Mouse (Mus musculus) limb, embryonic 12.5 days (tissue): ENCODE results near the gene Stradb. TPM values are rescaled to one million over a fixed set of nuclear protein-coding genes. Genes with fewer than 3 reads are reported as not detected.
A peak's percentile ranks its signal among the peaks of the same experiment; 100 is the strongest.

Experiments
- ATAC-seq: fragments of 200-750 bp; cut with Nextera tagmentation; 2 replicates; pipeline ENCODE4 v1.8.0; 2017; ENCODE audit warnings: low read depth, moderate TSS enrichment; ENCODE audit not compliant: insufficient number of reproducible peaks, insufficient read depth, low FRiP score, low TSS enrichment
- H3K27ac ChIP-seq: fragments of 300-500 bp; sonication (generic); 2 replicates; pipeline ENCODE4 v1.5.1; 2016; ENCODE audit warnings: mild to moderate bottlenecking, moderate library complexity
- H3K27me3 ChIP-seq: fragments of 300-500 bp; sonication (generic); 2 replicates; pipeline ENCODE4 v1.6.1; 2016; ENCODE audit warnings: mild to moderate bottlenecking, moderate library complexity
- H3K36me3 ChIP-seq: fragments of 300-500 bp; sonication (generic); 2 replicates; pipeline ENCODE4 v1.6.1; 2016; ENCODE audit warnings: mild to moderate bottlenecking, moderate library complexity
- H3K4me1 ChIP-seq: fragments of 300-500 bp; sonication (generic); replicated peaks from 2 replicates; pipeline ENCODE4 v1.6.1; 2016
- H3K4me2 ChIP-seq: fragments of 300-500 bp; sonication (generic); 2 replicates; pipeline ENCODE4 v1.6.1; 2016; ENCODE audit warnings: mild to moderate bottlenecking, moderate library complexity
- H3K4me3 ChIP-seq: fragments of 300-500 bp; sonication (generic); replicated peaks from 2 replicates; pipeline ENCODE4 v1.5.1; 2016; ENCODE audit warnings: mild to moderate bottlenecking
- H3K9ac ChIP-seq: fragments of 300-500 bp; sonication (generic); replicated peaks from 2 replicates; pipeline ENCODE4 v1.6.1; 2016; ENCODE audit warnings: mild to moderate bottlenecking, moderate library complexity
- H3K9me3 ChIP-seq: fragments of 300-500 bp; sonication (generic); 2 replicates; pipeline ENCODE4 v1.6.1; 2016; ENCODE audit warnings: mild to moderate bottlenecking, moderate library complexity
- WGBS: fragments of 180-500 bp; shearing (Covaris S2); methylation state at CpG from one replicate; pipeline ENCODE4 v1.1.7; 2016; 5-methylcytosine and 5-hydroxymethylcytosine counted together
- polyA plus RNA-seq: library from polyadenylated mRNA; unstranded; fragments of >200 nt; fragmentation: Nextera tagmentation; extraction: Ambion mirVana; gene quantifications from 2 replicates; pipeline ENCODE4 v1.2.1, GENCODE M21; 2016

The Stradb gene
- 23.5 and 24.5 TPM in 2 replicates for polyA plus RNA-seq

- Histone ChIP-seq H3K9me3 (no peaks in the 10 kb centered on the region), H3K27me3 (no peaks in the 10 kb centered on the region), H3K4me1 (peaks cover 19% of the 10 kb centered on the region), H3K36me3 (no peaks in the 10 kb centered on the region; the same call in 1 of the 2 replicates), H3K4me2 (peak within 1 kb of the TSS; percentile 90), H3K27ac (peak within 1 kb of the TSS; percentile 76), H3K4me3 (peak within 1 kb of the TSS; percentile 80), H3K9ac (peak within 1 kb of the TSS; percentile 86)
- ATAC-seq: peak; percentile 95
- WGBS: under 1% methylated on average over 69 of the region's 69 CpGs
Observed at GRCm38 (mm10) chr1:58973366-58974221, at the start of gene Stradb, which contains the start of gene Trak2. TSS of gene Stradb (plus strand) at chr1:58973522. TSS of gene Trak2 (minus strand) at chr1:58973430.

- H3K27ac ChIP-seq: no peak overlapping the region
- H3K27me3 ChIP-seq: no peaks in the 10 kb centered on the region
- H3K4me3 ChIP-seq: no peak overlapping the region
- WGBS: 90% methylated on average over 5 of the region's 5 CpGs
- H3K36me3 ChIP-seq: peaks cover 20% of the 10 kb centered on the region
- ATAC-seq: no peak
- H3K9ac ChIP-seq: no peak overlapping the region
- no peaks in the 10 kb centered on the region; the same call in 1 of the 2 replicates for H3K9me3 ChIP-seq
- no peaks in the 10 kb centered on the region for H3K4me1 ChIP-seq
- no peak overlapping the region for H3K4me2 ChIP-seq
Observed at GRCm38 (mm10) chr1:58926664-58927063, 46.7 kb upstream of the Stradb start.

DNA sequence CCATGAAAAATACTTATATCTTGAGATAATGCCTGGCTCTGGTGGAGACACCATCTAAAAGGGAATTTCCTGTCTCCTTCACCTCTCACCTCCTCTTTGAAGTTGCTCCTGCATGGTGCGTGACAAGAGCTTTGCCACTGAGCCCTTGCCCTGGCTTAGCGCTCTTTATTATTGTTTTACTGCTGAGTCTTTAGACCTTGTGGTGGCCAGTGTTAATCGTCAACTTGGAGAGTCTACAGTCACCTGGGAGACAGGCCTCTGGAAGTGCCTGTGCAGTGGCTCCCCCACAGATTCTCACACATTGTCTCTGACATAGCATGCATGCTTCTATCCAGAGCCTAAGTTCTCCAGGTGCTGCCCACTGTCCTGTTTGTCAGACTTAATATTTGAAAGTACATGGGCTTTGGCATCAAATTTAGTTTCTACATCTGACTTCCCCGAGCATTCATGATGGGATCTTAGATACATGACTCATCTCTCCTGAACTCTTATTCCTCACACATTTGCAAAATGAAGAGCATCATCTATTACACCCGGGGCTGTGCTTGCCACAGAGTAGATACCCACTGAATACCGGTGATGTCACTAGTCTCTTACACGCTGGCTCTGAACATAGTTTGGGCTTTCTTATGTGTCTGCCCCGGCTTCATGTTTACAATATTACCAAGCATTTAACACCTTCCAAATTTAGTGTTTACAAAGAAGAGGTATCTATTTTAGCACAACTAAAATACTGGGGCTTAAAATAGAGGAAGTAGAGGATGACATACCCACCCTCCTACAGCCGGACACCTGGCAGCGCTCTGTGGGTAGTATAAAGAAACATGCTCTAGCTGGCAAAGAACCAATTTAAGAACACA, 36.3 kb upstream of the Stradb start:
- ATAC-seq: no peak
- Histone ChIP-seq H3K4me3 (no peak overlapping the region), H3K4me1 (no peaks in the 10 kb centered on the region), H3K9ac (no peak overlapping the region), H3K4me2 (no peak overlapping the region), H3K9me3 (peaks cover 7% of the 10 kb centered on the region; the same call in 1 of the 2 replicates), H3K36me3 (peaks cover 9% of the 10 kb centered on the region), H3K27me3 (no peaks in the 10 kb centered on the region), H3K27ac (no peak overlapping the region)
- 86% methylated on average over 10 of the region's 10 CpGs for WGBS

GRCm38 (mm10) chr1:58937606-58938099, 35.7 kb upstream of the Stradb start:
- Histone ChIP-seq H3K4me2 (no peak overlapping the region), H3K27ac (no peak overlapping the region), H3K4me3 (no peak overlapping the region), H3K36me3 (peaks cover 9% of the 10 kb centered on the region), H3K27me3 (no peaks in the 10 kb centered on the region), H3K9me3 (peaks cover 7% of the 10 kb centered on the region; the same call in 1 of the 2 replicates), H3K4me1 (no peaks in the 10 kb centered on the region), H3K9ac (no peak overlapping the region)
- WGBS: 94% methylated on average over 9 of the region's 9 CpGs
- no peak for ATAC-seq

GRCm38 (mm10) chr1:58945523-58945922, 27.8 kb upstream of the Stradb start:
- 96% methylated on average over 2 of the region's 2 CpGs for WGBS
- H3K4me2 ChIP-seq: no peak overlapping the region
- no peaks in the 10 kb centered on the region for H3K27me3 ChIP-seq
- H3K36me3 ChIP-seq: peaks cover 20% of the 10 kb centered on the region
- no peak overlapping the region for H3K27ac ChIP-seq
- H3K9me3 ChIP-seq: no peaks in the 10 kb centered on the region
- no peak overlapping the region for H3K9ac ChIP-seq
- peaks cover under 1% of the 10 kb centered on the region; the same call in 1 of the 2 replicates for H3K4me1 ChIP-seq
- no peak for ATAC-seq
- no peak overlapping the region for H3K4me3 ChIP-seq

DNA sequence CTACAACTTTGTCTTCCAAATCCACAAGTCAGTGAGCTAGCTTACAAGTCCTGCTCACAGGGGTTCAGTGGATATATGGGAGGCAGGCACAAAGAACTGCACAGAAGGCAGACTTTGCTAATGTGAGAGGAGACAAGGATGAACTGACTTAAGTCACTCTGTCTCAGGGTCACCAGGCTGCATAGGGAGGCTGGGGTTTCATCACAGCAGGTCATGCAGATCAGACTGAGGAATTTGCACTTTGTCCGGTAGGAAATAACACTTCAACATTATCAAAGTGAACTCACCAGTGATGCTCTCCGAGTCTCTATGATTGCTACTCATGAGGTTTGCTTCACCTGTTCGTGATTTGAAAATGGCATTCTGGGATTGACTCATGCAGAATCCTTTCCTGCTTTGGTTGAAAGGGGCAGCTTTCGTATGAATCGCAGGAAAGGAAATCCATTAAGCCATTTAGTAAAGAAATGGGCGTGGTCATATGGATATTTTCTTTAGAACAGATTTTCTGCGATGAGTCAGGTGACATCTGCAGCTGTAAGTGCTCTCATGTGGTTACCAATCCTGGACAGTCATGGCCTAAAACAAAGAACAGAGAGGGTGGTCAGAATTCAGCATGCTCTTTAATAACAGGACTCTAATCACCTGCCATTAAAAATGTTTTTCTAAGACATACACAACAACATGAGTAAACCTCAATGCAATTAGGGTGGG, 27.2 kb upstream of the Stradb start:
- no peaks in the 10 kb centered on the region for H3K9me3 ChIP-seq
- no peak overlapping the region for H3K4me2 ChIP-seq
- H3K36me3 ChIP-seq: peaks cover 20% of the 10 kb centered on the region
- no peaks in the 10 kb centered on the region for H3K27me3 ChIP-seq
- peaks cover 5% of the 10 kb centered on the region for H3K4me1 ChIP-seq
- ATAC-seq: no peak
- no peak overlapping the region for H3K4me3 ChIP-seq
- 93% methylated on average over 7 of the region's 7 CpGs for WGBS
- no peak overlapping the region for H3K27ac ChIP-seq
- H3K9ac ChIP-seq: no peak overlapping the region

DNA sequence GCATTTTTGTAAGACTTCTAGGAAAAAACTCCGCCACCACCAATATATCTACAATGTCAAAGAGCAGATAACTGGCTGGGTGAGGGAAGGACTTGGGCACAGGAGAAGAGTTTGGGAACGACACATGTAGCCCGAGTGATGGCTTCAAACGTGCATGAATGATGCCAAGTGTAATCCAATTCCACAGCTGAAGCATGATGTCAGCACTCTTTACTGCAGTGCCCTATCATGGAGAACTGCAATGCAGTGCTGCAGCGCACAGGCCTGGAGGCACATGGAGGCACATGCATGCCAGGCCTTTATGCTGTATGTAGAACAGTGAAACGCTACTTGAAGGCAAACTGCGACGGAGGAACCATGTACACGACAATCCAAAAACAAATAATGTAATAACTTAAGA, 26.6 kb upstream of the Stradb start:
- Histone ChIP-seq H3K4me2 (no peak overlapping the region), H3K9me3 (no peaks in the 10 kb centered on the region), H3K4me3 (no peak overlapping the region), H3K27me3 (no peaks in the 10 kb centered on the region), H3K4me1 (peaks cover 11% of the 10 kb centered on the region), H3K36me3 (peaks cover 20% of the 10 kb centered on the region), H3K27ac (no peak overlapping the region), H3K9ac (no peak overlapping the region)
- WGBS: 93% methylated on average over 9 of the region's 9 CpGs
- ATAC-seq: no peak

DNA sequence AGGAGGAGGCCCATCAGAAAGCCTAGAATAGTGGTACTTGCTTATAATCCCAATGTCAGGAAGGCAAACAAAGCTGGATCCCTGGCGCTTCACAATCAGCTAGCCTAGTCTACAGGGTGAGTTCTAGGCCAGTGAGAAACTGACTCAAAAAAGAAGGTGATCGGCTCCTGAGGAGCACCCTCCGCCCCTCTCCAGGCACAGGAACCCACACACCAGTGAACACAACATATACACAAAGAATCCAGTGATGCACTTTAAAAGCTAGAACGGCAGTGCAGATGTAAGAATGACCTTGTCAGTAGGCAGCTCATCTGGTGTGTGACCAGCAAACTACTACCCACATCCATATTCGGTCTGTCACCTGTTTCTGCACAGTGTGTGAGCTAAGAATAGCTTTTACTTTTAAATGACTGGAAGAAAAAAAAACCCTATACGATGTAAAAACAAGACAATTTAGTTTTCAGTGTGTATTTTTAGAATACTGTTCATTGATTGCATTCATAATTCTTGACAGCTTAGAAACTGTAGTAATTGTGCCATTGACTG, 23.7 kb upstream of the Stradb start:
- 85% methylated on average over 6 of the region's 6 CpGs for WGBS
- Histone ChIP-seq H3K4me1 (peaks cover 26% of the 10 kb centered on the region), H3K9me3 (no peaks in the 10 kb centered on the region), H3K9ac (no peak overlapping the region), H3K4me2 (no peak overlapping the region), H3K27me3 (no peaks in the 10 kb centered on the region), H3K27ac (no peak overlapping the region), H3K36me3 (peaks cover 18% of the 10 kb centered on the region), H3K4me3 (no peak overlapping the region)
- no peak for ATAC-seq

DNA sequence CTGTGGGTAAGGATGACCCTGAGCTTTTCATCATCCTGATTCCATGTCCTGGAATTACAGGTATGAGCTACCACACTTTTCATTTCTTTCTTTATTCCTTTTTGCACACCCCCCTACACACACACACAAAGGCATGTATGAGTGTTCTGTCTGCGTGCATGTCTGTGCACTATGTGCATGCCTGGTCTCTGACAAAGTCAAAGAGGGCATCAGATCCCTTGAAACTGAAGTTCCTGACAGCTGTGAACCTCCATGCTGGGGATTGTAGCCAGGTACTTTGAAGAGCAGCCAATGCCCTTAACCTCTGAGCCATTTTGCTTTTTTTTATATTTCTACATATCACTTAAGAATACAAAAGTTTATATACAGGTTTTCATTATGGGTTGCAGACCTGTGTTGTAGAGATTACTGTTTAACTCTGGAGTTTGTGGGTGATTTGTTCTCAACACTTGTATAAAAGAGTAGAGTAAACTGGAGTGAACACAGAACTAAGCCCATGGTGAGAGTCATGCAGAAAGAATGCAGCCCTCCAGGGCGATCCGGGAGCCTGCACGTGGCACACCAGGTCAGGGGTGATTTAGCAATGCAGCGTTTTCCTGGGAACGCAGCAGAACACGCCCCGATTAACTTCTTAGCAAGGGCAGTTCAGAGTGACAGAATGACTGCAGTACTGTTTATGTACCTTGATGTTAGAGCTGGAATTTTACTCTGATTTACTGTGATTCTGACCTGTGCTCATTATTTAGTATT, 22.2 kb upstream of the Stradb start:
- Histone ChIP-seq H3K36me3 (peaks cover 4% of the 10 kb centered on the region), H3K4me3 (no peak overlapping the region), H3K27ac (peak overlapping the region; percentile 50), H3K9me3 (no peaks in the 10 kb centered on the region), H3K9ac (no peak overlapping the region), H3K4me2 (no peak overlapping the region), H3K27me3 (no peaks in the 10 kb centered on the region), H3K4me1 (peaks cover 26% of the 10 kb centered on the region)
- 20% methylated on average over 8 of the region's 8 CpGs for WGBS
- peak; percentile 49; the same call in 1 of the 2 replicates for ATAC-seq

- Histone ChIP-seq H3K27me3 (no peaks in the 10 kb centered on the region), H3K4me3 (no peak overlapping the region), H3K4me2 (no peak overlapping the region), H3K9ac (no peak overlapping the region), H3K36me3 (no peaks in the 10 kb centered on the region), H3K4me1 (peaks cover 26% of the 10 kb centered on the region), H3K9me3 (no peaks in the 10 kb centered on the region), H3K27ac (peak overlapping the region; percentile 5; the same call in 1 of the 2 replicates)
- ATAC-seq: no peak
- WGBS: 56% methylated on average over 4 of the region's 4 CpGs
Observed at GRCm38 (mm10) chr1:58951841-58952240, 21.5 kb upstream of the Stradb start.
